Mouse (Mus musculus): ENCODE data around the gene Olfr469.
"Not testable (repeated sequence)": the region's sequence is repeated elsewhere in the genome, so short reads cannot be mapped to it uniquely, and the experiment has no call there.

Olfr469 gene

DNA sequence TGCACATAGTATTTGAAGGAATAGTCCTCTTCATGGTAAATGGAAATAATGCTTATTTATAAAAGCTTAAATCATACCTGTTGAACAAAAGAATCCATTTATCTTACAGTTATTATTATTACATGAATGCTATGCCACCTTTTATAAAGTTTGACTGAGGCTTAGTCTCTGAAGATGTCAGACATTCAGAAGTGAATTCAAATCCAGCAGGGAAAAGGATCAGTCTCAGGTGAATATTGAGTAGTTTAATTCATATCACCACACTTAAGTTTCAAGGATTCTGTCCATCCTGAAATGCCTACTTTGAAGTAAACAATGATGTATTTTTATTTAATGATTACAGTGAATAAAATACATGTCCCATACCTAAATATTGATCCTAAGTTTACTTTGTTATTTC, at the start of gene Olfr469:
Gene Olfr469 (minus strand): TSS at position 101 of the 400 bp plus-strand sequence.
- not testable (repeated sequence) for DNase-seq (ENCODE audit: low spot score in 2 of 2)

DNA sequence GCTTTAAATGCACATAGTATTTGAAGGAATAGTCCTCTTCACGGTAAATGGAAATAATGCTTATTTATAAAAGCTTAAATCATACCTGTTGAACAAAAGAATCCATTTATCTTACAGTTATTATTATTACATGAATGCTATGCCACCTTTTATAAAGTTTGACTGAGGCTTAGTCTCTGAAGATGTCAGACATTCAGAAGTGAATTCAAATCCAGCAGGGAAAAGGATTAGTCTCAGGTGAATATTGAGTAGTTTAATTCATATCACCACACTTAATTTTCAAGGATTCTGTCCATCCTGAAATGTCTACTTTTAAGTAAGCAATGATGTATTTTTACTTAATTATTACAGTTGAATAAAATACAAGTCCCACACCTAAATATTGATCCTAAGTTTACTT, 22.0 kb upstream of the Olfr469 start, which contains the start of gene Olfr470:
Gene Olfr470 (minus strand): TSS at position 101 of the 400 bp plus-strand sequence.
- not testable (repeated sequence) for DNase-seq (ENCODE audit: low spot score in 2 of 2)

DNA sequence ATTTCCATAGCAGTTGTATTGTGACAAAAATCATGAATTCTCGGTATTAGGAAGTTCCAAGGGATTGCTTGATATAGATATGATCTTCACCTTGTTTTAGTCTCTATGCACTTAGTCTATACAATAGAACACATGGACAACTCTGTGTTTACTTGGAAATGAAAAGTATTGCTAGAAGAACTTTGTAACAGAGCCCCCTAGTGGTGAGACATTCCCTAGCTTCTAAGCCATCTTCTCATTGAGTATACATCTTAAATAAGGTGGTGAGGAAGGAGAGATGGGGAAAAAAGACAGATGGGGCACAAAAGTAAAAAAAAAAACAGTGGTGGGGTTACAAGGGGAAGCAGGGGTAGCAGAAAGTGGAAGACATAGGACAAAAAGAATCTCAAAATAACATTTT, 16.4 kb upstream of the Olfr469 start:
- DNase-seq (ENCODE audit: low spot score in 2 of 2) = no peak

DNA sequence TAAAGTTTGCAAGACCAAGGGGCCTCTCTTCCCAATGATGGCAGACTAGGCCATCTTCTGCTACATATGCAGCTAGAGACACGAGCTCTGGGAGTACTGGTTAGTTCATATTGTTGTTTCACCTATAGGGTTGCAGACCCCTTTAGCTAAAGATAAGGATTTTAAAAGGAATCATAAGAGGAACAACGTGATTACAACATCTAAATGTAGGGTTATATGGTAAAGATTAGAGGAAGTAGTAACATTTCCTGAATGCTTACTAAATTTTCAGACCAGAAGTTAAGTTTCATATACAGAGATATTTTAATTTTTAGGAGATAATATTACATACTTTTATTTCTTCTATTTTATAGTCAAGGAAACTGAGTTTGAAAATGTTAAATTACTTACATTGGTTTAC, 1.5 kb downstream of the Olfr469 start:
- DNase-seq (ENCODE audit: low spot score in 2 of 2) = not testable (repeated sequence)

DNA sequence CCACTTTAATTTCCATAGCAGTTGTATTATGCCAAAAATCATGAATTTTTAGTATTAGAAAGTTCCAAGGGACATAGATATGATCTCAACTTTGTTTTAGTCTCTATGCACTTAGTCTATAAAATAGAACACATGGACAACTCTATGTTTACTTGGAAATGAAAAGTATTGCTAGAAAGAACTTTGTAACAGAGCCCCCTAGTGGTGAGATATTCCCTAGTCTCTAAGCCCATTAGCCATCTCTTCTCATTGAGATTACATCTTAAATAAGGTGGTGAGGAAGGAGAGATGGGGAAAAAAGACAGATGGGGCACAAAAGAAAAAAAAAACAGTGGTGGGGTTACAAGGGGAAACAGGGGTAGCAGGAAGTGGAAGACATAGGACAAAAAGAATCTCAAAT, 5.9 kb downstream of the Olfr469 start:
- no peak for DNase-seq (ENCODE audit: low spot score in 2 of 2)

DNA sequence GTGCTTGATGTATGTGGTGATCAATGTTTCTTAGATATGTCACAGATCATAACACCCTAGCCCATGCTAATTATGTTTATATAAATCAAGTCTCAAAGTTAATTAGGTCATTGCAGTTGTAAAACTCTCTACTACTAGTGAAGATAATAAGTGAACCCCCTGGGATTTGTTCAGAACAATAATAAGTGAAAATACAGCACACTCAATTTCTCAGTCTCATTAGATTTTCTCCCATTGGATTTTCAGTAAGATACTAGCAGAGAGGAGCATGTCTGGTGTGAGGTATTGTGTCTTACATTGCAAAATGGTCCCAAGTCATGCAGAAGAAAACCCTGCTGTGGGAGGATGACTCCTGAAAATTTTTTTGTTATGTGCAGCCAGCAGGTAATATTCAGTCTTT, 13.4 kb downstream of the Olfr469 start, which contains the start of gene Olfr467:
Gene Olfr467 (plus strand): TSS at position 301 of the 400 bp plus-strand sequence.
- no peak for DNase-seq (ENCODE audit: low spot score in 2 of 2)

DNA sequence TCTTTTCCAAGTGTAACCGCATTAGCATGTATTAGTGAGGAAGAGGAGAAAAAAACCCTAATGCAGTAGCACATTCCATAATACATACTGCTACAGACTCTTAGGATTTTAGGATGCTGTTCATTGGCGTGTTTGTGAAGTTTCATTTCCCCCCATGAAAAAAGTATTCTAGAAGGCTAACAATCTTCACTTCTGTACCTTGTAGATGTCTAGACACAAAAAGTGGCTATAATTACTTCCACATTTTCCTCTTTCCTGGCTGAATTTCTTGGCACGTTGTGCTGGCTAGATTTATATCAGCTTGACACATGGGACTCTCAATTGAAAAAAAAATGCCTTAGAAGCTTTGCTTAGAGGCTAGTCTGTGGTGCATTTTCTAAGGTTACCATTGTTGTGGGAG, 23.2 kb downstream of the Olfr469 start:
- no peak for DNase-seq (ENCODE audit: low spot score in 2 of 2)

DNA sequence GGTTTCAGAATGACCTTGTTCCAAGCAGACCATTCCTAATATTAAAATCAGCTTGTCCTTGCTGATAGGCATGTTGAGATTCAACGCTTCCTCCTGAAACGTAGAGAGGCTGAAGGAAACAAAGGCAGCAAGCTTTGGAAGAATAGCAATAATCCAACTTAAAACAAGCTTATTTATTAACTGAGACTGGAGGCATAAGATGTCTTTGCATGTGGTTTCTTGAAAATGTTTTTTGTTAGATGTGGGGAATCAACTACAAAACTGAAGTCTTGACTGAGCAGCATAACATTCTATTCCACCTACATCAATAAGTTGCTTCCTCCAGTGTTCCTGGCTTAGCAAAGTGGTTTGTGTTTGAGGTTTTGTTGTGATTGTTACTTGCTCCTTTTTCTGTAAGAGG, 24.2 kb downstream of the Olfr469 start, which contains the start of gene Ovch2:
Gene Ovch2 (minus strand): TSS at position 101 of the 400 bp plus-strand sequence.
- no peak for DNase-seq (ENCODE audit: low spot score in 2 of 2)

DNA sequence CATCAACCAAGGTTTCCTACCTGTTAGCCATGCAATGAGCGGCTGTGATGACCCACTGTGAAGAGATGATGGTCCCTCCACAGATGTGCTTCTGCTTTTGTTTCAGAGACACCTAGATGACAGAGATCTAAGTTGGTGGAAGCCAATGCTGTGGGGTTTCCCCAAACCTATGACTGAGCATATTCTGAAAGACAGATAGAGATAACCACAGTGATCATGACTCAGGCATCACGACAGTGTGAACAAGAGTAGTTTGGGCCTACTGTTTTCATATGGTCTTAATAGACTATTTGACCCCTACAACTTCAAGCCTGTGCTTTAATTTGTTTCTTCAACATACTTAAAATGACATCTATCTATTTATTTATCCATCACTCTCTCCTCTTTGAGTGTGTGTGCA, 28.8 kb downstream of the Olfr469 start:
- DNase-seq (ENCODE audit: low spot score in 2 of 2) = no peak

DNA sequence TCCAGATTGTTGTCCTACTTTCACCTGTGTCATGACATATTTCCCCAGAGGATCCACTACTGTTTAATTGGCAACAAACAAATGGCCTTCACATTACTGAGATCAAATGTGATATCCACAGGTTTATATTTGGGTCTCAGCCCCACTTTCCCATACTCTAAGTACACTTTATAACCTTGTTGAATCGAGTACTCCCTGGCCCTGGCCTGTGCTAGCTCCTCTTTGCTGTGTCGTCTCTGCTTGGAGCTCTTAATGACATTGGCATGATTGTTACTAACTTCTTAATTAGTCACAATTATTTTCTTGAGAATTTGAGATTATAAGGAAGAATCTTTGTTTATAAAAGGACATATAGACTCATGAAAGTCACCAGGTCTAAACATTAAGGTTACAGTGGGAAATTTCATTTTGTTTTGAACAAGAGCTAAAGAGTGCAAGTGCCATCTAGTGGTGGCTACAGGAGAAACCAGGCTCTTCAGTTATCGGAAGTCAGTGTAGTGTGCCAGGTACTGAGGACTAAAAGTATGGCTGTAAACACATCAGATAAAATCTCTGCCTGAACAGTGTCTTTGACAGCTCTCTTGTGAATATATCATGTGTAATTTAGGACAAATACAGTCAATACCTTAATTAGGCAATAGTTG, 37.2 kb downstream of the Olfr469 start:
- DNase-seq (ENCODE audit: low spot score in 2 of 2) = no peak

DNA sequence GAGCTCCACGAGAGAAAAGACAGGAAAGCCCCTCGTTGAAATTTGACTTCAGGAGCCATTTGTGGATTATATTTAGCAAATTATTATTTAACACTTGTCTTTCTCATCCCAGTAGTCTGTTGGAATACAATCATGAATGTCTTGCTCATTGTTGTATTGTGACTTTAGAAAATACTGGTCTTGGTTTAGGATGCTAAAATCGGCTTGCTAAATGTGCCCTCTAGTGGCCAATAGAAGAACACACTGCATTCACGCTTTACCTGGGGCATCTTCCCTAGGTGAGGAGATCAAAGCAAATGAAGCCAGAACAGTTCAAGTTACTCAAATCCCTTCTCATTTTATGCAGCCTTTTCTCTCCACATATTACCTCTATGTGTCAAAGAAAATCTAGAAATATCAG, 45.7 kb downstream of the Olfr469 start:
- no peak for DNase-seq (ENCODE audit: low spot score in 2 of 2)

DNA sequence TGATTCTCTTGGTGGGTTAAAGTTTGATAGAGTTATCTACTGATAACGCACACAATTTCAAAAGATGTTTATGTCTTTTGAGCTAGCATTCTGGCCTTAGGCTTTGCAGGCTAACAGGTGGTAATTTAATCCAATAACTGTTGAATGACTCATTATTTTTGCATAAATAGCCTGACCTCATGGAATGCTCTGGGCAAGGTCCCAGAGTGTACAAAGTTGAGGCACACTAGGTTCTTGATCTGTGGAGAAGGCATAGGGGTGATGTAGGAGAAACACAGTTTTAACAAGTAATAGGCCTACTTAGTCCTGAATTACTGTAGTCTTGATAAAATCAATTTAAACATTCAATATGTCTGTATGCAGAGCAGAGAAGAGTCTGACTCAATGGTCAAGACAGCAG, 47.1 kb downstream of the Olfr469 start:
- no peak for DNase-seq (ENCODE audit: low spot score in 2 of 2)

DNA sequence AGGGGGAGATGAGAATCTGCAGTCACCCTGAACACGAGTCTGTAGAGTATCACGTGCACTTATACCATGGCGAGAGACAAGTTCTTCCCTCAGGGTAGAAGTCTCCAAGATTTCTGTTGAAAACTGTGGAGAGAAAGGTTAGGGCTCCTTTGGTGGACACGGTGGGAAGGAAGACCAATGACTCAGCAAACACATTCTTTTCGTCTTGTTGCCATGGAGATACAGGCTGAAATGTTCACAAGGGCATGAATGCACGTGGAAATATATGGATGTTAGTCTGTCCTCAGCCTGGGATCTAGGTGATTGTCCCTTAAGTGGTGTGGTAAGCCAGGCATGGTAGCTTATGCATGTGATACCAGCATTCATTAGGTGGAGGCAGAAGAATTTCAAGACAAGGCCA, 54.5 kb downstream of the Olfr469 start:
- DNase-seq (ENCODE audit: low spot score in 2 of 2) = no peak

Data from spleen, postnatal 4 days (tissue).